Mouse (Mus musculus) testis, adult 2 months (tissue): Measurements from ENCODE around the gene Slc25a30. TPM values are rescaled to one million over a fixed set of nuclear protein-coding genes. Genes with fewer than 3 reads are reported as not detected.

Experiments used
- H3K27ac ChIP-seq: fragments of 200-500 bp; 2 replicates; pipeline ENCODE4 v1.5.1; 2012; ENCODE audit warnings: low read depth, low read length; ENCODE audit not compliant: control insufficient read depth, insufficient read depth
- H3K27me3 ChIP-seq: fragments of 200-500 bp; 2 replicates; pipeline ENCODE4 v1.6.1; 2012; ENCODE audit warnings: mild to moderate bottlenecking, low read length, moderate library complexity; ENCODE audit not compliant: control insufficient read depth, insufficient read depth
- H3K36me3 ChIP-seq: fragments of 200-500 bp; 2 replicates; pipeline ENCODE4 v1.6.1; 2012; ENCODE audit warnings: mild to moderate bottlenecking, low read length; ENCODE audit not compliant: control insufficient read depth, insufficient read depth
- H3K4me1 ChIP-seq: fragments of 200-500 bp; 2 replicates; pipeline ENCODE4 v1.6.1; 2012; ENCODE audit warnings: low read length; ENCODE audit not compliant: control insufficient read depth, insufficient read depth
- H3K4me3 ChIP-seq: fragments of 200-500 bp; 2 replicates; pipeline ENCODE4 v1.5.1; 2012; ENCODE audit warnings: low read depth, mild to moderate bottlenecking, low read length, moderate library complexity, mixed read lengths; ENCODE audit not compliant: control insufficient read depth
- CTCF ChIP-seq: fragments of 200-500 bp; IDR thresholded peaks from 2 replicates; pipeline ENCODE4 v1.5.1; 2012; ENCODE audit warnings: low read depth, mild to moderate bottlenecking, inconsistent platforms, low read length, moderate library complexity; ENCODE audit not compliant: control insufficient read depth, insufficient read depth, insufficient replicate concordance
- POLR2A ChIP-seq: fragments of 200-500 bp; IDR thresholded peaks from 2 replicates; pipeline ENCODE4 v1.6.1; 2012; ENCODE audit warnings: low read depth, mild to moderate bottlenecking, inconsistent platforms, low read length, moderate library complexity; ENCODE audit not compliant: control insufficient read depth
- polyA plus RNA-seq: library from polyadenylated mRNA; depleted of rRNA; stranded (reverse); fragments of >200 nt; gene quantifications from 2 replicates; pipeline ENCODE4 v1.2.3, GENCODE M21; 2012

The Slc25a30 gene
- polyA plus RNA-seq, 1 experiment, result 16.5 TPM

DNA sequence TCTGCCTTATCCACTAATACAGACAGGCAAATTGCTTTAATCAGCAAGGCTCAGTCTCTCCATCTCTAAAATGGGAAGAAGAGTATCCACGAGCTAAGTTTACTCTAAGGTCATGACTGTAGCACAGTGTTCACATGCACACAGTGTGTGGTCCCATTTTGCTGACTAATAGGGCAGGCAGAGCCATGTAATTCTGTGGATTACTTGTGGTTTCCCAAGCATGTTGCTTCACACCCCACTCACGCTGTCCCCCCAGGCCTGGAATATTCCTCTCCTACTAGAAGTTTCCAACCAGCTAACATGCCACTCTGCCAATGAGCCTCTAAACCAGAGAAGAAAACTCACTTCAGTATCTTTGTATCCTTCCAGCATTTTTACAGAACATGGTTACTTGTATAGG, 31.7 kb upstream of the Slc25a30 start:
- TF ChIP-seq CTCF (no peak), POLR2A (no peak)
- H3K27me3 ChIP-seq, result no peaks in the 10 kb centered on the region
- peaks cover 5% of the 10 kb centered on the region for H3K4me1 ChIP-seq
- H3K27ac ChIP-seq, result no peak overlapping the region
- H3K4me3 ChIP-seq, result no peak overlapping the region
- no peaks in the 10 kb centered on the region for H3K36me3 ChIP-seq

DNA sequence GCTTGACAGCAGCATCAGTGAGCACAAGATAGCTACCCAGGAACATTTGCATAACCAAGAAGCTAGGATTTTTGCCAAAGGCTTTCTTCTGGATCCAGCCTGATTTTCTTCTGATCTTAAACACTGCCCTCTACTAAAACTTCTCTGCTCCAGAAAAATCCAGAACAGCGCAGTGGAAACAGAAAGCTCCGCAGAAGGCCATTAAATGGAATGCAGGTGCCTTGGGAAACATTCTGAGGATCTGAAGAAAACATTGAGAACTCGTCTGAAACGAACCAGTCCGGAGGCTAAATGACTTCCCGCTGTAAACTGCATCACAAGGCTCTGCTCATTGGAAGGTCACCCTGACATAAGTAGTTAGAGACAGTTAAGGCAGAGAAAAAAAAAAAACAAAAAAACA, 23.1 kb upstream of the Slc25a30 start:
- TF ChIP-seq POLR2A, result no peak
- TF ChIP-seq CTCF, result no peak
- Histone ChIP-seq H3K4me1 (peaks cover 3% of the 10 kb centered on the region), H3K36me3 (no peaks in the 10 kb centered on the region), H3K4me3 (no peak overlapping the region), H3K27ac (no peak overlapping the region), H3K27me3 (no peaks in the 10 kb centered on the region)

DNA sequence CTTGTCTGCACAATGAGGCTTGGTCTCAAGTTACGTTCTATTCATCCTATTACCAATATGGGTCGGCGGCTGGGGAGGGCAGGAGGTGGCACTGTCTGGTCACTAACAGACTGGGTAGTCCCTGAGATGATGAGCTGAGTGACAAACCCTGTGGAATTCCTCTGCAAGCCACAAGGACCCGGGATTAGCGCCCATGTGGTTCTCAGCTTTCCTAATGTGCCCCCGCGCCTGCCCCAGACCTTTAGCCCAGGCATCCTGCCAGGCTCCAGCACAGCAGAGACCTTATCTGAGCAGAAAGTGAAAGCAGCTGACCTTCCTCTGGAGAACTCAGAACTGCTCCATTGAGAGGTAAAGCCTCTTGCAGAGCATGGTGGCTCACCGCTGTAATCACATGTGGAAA, 21.0 kb upstream of the Slc25a30 start:
- Histone ChIP-seq H3K27ac (no peak overlapping the region), H3K36me3 (no peaks in the 10 kb centered on the region), H3K27me3 (no peaks in the 10 kb centered on the region), H3K4me3 (no peak overlapping the region), H3K4me1 (peaks cover 9% of the 10 kb centered on the region)
- TF ChIP-seq POLR2A (no peak), CTCF (no peak)

DNA sequence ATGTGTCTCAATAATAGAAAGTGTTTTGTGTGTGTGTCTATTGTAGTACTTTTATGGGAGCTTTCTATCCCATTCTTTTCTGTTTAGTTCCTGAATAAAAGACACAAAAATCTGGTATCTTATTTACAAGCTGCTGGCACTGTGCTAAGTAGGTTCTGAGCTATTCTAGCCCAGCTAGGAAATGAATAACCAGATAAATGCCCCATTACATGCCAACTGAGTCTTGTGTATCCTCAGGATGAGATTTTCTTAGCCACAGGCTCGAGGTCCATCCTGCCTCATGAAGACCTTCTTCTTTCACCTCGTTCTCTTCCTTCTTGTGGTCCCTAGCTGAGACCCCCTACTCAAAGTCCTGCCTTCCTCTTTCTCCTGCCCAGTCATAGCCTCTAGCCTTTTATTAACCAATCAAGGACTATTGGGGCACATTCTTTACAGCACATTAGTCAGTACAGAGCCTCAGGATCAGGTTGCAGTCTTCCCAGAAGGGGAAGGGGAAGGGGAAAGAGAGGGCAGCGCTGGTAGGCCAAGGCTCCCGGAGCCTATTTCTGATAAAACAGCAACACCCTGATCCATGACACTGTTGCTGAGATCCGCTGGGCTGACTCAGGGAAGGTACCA, 11.0 kb upstream of the Slc25a30 start:
- H3K4me3 ChIP-seq, result no peak overlapping the region
- no peak overlapping the region for H3K27ac ChIP-seq
- H3K27me3 ChIP-seq, result no peaks in the 10 kb centered on the region
- TF ChIP-seq CTCF (no peak), POLR2A (no peak)
- peaks cover 4% of the 10 kb centered on the region for H3K4me1 ChIP-seq
- no peaks in the 10 kb centered on the region for H3K36me3 ChIP-seq

DNA sequence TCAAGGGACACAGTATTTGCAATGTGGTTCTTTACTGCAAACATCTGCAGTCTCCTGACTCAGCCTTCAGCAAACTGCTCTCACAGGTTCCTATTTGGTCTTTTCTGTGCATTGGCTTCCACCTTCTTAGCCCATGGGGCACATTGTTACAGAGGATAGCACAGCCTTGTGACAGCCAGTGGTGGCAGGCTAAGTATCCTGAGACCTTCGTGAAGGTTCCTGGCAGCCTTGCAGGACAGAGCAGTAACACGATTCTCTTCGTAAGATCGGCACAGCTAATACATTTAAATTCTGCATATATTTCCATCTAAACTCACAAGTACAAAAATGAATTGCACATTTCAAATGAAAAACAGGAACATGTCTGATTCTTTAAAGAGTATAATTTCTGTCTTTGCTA, 9.1 kb upstream of the Slc25a30 start:
- Histone ChIP-seq H3K27me3 (no peaks in the 10 kb centered on the region), H3K4me3 (no peak overlapping the region), H3K4me1 (no peaks in the 10 kb centered on the region), H3K36me3 (no peaks in the 10 kb centered on the region), H3K27ac (no peak overlapping the region)
- no peak for TF ChIP-seq CTCF
- no peak for TF ChIP-seq POLR2A

DNA sequence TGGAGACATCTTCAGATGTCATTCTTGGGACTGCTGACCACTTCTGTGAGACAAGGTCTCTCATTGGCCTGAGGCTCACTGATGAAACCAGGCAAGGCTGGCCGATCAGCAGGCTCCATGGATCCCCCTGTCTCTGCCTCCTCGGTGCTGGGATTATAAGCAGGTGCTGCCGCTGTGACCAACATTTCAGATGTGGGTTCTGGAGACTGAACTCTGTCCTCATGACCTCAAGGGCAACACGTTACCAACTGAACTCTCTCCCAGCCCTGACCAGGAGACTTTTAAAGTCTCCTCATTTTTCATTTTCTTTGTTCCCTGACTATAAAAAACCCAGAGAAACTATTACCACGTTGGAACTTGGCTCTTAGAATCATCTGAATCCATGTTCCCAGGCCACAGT, 7.9 kb upstream of the Slc25a30 start:
- Histone ChIP-seq H3K27ac (no peak overlapping the region), H3K27me3 (no peaks in the 10 kb centered on the region), H3K4me3 (no peak overlapping the region), H3K36me3 (no peaks in the 10 kb centered on the region), H3K4me1 (no peaks in the 10 kb centered on the region)
- no peak for TF ChIP-seq CTCF
- no peak for TF ChIP-seq POLR2A

DNA sequence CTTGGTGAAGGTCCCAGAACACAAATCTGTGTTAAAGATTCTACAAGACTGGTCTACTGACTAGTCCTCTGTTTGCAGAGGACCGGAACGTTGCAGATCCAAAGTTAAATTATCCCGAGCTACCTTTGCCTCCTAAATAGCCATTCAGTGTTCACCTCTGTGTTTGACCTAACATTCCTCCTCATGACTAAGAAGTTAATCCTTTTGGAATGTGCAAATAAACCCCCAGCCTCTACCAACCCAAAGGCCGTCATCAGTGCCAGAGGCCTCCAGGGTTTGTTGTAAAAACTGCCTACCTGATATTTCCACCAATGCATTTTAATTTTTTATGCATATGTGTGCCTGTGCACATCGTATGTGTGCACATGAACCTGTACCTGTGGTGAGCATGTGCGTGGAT, 7.5 kb upstream of the Slc25a30 start:
- no peak overlapping the region for H3K27ac ChIP-seq

DNA sequence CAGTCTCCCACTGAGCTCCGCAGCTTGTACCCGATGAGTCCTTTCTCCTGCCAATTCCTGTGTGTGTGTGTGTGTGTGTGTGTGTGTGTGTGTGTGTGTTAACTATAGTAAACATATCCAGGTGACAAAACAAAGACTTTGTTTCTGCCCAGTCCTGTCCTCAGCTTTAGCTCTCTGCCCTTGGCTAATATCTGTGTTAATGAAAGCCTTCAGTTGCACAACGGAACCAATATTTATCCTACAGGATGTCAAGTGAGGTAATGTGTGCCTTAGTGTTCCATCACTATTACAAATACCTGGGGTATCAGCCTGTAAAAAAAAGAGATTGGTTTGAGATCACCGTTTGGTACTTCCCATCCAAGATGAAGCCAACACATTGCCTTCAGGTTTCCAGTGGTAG, 6.3 kb upstream of the Slc25a30 start:
- Histone ChIP-seq H3K27ac (no peak overlapping the region), H3K36me3 (no peaks in the 10 kb centered on the region), H3K4me1 (peaks cover 3% of the 10 kb centered on the region), H3K27me3 (no peaks in the 10 kb centered on the region), H3K4me3 (no peak overlapping the region)
- TF ChIP-seq CTCF, result no peak
- TF ChIP-seq POLR2A, result no peak

More for the DNA sequence above, 7.5 kb upstream of the Slc25a30 start:
- H3K4me1 ChIP-seq, result no peaks in the 10 kb centered on the region
- no peak for TF ChIP-seq CTCF
- TF ChIP-seq POLR2A, result no peak
- H3K36me3 ChIP-seq, result no peaks in the 10 kb centered on the region
- no peaks in the 10 kb centered on the region for H3K27me3 ChIP-seq
- H3K4me3 ChIP-seq, result no peak overlapping the region
